Mouse (Mus musculus): Measurements from ENCODE around the gene Stk40.

Gene Stk40

DNA sequence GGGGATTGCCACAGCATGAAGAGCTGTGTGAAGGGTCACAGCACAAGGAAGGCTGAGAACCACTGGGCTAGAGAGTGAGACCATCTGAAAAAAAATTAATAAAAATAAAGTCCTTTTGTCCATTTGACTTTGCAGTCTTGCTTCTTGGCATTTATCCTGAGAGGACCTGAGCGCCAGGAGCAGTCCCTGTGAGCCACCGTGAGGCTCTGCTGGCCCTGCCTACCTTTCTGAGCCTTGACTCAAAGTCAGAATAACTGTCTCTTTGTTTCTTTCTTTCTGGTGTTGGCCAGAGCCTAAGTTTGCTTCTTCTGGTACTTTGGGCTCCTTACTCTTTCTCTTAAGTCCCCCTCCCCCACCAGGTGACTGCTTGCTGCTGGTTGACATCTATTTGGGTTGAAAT is 16.7 kb downstream of the Stk40 start:
- no peak for ATAC-seq (ENCODE audit: low TSS enrichment)

DNA sequence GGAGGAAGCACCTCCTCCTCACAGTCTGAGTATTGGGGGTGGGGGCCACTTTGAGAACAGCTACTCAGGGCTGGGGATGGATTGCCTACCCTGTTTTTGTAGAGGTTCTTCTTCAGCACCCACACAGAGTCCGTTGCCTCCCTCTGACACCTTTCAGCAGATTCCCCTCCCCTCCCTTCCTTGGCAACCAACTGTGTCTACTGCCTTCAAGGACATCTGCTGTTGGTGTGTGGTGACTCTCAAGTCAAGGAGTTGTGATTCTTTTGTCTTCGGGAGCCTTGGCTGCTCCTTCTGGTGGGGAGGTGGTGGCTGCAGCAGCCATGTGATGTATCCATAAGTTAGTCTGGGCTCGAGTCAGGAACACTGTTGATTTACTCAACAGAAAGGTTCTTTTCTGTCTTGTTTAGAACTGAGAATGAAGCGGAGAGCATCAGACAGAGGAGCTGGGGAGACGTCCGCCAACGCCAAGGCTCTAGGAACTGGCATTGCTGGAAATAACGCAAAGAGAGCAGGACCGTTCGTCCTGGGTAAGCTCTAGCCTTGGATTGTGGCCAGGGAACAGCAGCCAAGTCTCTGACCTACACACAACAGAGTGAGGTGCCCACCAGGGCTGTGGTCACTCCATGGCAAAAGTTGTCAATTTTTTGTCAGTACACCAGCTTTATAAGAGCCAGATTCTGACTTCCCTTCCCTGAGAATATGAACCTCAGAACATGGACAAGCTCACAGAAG is 19.7 kb downstream of the Stk40 start:
- ATAC-seq (ENCODE audit: low TSS enrichment), result peak; percentile 60

DNA sequence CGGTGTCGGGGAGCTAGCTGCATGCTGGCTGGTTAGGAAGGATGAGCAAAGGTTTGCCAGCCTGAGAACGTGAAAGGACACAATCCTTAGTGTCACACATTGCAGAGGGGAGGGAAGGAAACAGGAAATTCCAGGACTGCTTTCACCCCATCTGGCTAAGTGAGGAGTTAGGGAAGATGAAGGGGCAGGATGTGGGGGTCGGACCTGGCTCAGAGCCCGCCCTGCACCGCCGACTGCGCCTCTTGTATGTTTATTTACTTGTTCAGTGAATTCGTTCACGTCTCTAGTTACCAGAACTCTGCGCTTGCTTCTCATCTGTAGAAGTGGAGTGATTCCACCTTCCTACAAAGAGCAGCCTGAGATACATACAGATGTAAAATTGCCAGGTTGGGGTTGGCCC is 26.7 kb downstream of the Stk40 start:
- ATAC-seq (ENCODE audit: low TSS enrichment), result no peak

DNA sequence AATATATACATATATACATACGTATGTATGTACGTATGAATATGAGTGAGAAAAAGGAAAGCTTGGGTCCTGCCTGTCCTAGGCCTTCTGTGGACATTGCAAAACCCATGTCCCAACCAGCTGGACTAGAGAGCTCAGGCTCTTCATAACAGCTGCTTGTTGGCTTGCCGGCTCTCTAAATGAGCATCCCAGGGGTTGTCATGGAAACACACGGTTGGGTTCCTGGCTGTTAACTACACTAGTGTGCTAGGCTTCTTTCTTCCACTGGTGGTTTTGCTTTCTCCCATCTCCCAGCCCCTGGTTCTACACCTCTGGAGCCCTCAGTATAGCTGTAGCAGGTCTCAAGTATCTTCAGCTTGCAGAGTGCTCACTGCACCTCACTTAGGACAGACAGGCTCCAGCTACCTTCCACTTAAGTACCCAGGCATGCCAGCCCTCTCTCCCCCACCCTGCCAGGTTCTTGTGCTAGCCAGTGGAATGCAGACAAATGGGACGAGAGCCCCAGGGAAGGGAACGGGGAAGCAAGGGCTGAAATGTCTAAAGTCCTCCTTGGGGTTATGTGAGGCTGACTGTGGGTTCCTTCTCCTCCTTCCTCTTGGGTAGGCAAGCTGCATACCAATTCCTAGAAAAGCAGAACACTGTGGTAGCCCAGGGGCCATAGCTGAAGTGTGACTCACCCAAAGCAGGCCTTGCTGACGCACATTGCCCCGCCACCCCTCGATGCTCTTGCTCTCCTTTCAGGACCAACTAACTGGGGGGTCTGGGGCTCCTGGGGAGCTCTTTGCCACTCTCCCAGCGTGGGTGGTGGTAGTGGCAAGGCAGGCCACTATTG is 27.7 kb downstream of the Stk40 start:
- ATAC-seq (ENCODE audit: low TSS enrichment), result peak; percentile 72

DNA sequence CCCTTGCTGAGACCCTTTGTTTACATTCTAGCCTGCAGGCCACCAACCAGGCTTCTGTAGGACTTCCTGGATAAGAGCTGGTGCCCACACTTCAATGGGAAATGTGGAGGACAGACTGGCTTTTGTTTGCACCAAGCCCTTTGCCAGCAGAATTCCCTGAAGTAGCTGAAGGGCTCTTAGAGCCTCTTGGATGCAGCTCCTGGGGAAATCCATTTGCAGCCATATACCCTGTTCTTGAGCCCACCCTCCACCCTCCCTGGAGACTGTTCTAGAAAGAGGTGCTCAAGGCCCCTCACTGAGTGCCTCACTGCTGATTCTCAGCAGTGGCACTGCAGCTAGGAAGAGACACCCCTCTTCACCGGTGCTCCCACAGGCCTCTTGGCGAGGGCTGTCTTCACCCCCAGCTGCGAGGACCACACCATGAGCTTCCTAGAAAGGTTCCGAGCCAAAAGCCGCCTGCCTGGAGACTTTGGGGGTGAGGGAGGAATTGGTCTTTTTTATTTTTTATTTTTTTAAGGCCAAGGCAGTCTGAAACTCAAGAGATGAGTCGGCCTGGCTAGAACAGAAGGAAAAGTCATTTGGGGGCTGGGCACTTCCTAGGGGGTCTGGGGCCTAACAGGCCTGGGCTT is 29.0 kb downstream of the Stk40 start:
- no peak for ATAC-seq (ENCODE audit: low TSS enrichment)

DNA sequence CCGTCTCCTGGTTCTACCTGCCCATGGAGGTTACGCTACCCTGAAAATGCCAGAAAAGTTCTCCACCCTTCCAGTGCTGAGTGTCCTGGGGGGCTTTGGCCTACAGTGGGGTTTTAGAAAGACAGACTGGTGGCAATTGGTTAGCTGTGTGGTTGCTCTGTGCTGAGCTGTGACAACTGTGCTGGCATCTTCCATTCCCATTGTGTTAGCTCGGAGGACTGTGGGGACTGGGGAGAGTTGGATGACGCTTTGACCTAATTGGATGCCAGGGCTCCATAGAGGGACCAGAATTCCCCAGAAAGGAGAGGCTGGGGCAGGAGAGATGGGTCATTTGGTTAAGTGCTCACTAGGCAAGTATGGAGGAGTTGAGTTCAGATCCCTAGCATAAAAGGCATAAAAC is 30.5 kb downstream of the Stk40 start:
- ATAC-seq (ENCODE audit: low TSS enrichment), result no peak

DNA sequence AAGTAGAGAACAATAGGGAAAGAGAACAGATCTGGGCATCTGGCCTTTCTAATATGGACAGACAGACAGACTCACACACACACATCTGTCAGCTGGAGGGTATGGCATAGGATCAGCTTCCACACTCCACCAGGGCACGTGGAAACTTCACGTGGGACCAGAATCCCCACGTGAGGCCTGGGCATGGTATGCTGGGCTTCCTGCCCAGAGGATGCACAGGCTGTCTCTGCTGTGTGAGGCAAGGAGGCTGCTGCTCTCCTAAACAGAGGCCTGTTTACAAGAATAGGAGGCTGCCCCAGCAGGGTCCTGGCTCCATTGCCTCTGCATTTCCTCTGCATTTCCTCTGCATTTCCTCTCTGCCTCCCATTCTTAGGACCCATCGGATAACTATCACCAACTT is 30.9 kb downstream of the Stk40 start:
- no peak for ATAC-seq (ENCODE audit: low TSS enrichment)

DNA sequence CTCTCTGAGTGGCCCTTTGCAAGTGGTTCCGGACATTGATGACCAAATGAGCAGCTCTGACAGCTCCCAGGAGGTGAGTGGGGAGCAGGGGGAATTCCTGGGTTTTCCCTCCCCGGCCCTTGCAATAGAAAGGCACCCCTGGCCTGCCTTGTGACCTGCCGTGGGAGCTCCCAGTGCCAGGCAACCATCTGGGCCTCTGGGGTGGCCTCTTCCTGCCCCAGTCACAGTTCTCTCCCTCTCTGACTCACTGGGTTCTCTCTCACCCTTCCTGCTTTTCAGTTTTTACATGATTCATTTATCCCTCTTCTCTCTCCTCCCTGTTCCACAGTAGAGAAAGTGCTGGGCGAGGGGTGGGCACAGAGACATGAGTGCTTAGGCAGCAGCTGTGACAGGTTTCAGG is 34.0 kb downstream of the Stk40 start:
- no peak for ATAC-seq (ENCODE audit: low TSS enrichment)

DNA sequence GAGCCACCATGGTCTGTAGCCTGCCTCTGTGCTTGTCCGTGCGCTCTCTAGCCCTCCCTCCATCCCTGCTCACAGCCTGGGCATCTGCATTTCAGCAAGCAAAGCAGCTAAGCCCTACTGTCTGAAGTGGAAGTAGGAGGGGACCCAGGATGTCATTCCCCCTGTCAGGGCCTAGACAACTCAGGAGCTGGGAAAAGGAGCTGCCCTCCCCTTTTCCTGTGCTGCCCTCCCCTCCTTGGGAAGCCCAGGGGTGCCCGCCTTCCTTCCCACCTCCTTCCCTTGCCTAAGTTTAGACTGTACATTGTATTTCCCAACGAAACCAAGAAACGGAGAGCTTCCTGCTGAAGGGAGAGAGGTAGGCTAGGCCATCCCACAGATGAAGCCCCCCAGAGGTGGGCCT is 37.3 kb downstream of the Stk40 start:
- no peak for ATAC-seq (ENCODE audit: low TSS enrichment)

DNA sequence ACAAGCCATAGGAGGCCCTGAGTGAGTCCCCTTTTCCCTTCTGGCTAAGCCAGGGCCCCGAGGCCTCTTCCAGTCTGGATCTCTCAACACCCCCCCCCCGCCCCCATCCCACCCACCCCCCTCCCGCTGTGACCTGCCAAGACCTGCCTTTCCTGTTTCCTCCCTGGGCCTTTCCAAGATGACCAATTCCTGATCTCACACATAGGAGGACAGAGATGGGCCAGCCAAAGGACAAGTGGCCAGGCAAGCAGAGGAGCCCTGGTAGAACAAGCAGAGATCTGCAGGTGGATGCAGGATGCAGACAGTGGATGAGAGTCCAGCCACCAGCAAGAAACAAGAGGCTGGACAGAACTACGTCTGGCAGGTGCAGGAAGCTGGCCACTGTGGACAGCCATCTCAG is 41.6 kb downstream of the Stk40 start:
- ATAC-seq (ENCODE audit: low TSS enrichment), result no peak

DNA sequence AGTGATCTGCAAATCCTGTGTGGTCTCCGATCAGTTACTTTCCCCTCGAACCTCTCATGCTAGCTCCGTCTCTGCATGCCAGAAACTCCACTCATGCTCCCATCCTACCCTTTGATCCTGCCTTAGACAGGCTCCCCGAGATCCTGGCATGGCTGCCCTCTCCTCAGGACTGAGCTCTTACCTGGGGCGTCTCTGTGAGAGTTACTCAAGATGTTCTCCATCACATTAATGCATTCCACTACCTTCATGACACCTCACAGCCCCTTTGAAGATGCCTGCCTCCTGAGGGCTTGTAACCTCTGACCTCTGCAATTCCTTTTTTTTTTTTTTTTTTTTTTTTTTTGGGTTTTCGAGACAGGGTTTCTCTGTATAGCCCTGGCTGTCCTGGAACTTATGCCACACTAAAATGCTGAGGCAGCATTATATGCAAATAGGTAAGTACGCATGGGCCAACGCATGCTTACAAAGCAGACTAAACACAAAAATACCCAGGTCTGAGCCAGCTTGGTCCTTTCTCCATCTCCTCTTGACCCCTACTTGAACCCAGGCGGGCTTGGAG is 43.3 kb downstream of the Stk40 start:
- no peak for ATAC-seq (ENCODE audit: low TSS enrichment)

DNA sequence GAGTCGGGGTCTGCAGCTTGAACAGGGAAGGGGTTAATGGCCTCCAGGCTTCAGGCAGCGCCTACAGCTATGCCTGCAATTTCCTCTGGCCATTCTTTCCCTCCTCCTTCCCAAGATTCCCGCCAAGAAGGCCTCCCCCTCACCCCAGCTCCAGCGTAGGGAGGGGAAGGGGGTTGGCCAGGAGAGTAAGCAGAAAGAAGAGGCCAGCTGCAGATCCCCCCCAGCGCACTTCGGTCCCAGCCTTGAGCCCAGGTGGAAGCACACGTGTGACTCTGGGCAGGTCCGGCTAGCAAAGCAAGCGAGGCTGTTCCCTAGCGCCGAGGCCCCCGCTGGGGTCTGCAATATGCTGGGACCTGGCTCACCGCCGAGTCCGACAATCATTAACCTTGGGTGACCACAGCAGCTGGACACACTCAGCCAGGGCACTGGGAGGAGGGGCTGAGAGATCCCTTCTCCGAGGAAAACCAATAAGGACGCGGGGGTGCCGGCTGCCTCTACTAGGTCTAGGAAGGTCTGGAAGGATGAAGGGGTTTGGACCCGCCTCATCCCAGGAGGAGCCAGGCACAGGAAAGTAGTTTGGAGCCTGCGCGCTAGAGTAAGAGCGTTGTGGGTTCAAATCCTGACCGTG is 43.9 kb downstream of the Stk40 start, which contains the start of gene Eva1b:
Gene Eva1b, plus strand, starts transcription at position 212 of the 628 bp plus-strand sequence.
- ATAC-seq (ENCODE audit: low TSS enrichment), result no peak

DNA sequence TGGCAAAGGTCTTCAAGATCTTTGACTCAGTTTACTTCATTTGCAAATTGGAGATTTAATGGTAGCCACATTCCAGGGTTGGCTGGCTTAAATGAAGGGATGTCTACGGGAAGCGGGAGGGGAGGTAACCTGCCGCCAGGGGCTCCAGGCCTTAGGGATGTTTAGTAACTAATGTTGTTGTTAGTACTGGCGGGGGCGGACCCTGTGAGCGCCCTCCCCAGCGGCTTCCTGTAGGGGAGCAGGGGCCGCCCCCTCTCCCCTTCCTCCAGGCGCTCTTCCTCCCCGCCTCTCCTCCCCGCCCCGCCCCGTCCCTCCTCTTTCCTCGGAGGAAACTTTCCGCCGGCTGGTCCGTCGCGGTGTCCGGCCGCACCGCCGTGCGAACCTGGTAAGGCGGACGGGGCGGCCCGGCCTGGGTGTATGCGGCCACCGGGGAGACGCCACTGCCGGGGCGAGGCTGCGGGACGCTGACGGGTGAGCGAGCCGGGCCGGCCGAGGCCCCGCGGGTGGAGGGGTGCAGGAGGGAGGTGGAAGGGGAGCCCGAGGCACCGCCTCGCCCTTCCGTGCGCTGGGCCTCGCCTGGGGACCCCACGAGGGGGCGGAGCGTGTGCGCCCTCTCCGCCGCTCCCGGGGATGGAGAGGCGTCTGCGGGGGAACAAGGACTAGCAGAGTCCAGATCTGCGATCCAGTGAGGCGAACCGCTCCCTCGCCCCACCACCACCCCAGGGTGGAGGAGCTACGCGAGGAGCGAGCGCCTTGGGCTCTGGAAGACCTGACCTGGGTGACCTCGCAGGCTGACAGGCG is 44.6 kb downstream of the Stk40 start:
- ATAC-seq (ENCODE audit: low TSS enrichment), result no peak

DNA sequence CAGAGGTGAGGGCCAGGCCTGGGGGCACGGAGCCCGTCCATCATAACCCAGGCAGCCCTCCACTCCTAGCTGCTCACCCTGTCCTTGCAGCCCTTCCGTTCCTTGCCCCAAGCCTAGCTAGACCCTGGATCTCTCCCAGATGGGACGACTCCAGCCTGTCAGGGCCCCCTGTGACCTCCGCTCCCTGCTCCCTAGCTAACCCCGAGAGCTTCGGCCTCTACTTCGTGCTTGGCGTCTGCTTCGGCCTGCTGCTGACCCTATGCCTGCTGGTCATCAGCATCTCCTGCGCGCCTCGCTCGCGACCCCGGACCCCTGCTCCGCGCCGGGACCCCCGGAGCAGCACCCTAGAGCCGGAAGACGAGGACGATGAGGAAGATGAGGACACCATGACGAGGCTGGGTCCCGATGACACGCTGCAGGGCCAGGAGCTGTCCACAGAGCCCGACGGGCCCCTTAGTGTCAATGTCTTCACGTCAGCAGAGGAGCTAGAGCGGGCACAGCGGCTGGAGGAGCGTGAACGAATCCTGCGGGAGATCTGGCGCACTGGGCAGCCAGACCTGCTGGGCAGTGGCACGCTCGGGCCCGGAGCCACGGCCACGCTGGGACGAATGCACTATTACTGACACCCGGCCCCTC is 45.4 kb downstream of the Stk40 start:
- ATAC-seq (ENCODE audit: low TSS enrichment), result no peak

DNA sequence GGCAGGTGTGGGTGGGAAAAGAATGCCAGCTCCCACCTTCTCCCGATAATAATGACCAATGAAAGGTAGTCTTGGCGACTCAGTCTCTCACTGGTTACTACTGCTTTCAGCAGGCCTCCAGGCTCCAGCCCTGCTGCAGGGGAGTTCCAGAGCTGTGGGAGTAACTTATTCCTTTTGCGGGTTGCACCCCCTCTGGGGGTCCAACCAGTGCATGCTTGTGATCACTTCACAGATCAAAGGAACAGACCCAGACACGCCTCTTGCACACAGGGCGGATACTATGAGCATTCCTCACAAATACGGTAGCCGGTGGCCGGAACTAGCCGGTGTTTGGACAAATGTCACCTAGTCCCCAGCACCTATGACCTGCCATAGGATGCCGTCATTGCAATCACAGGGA is 46.0 kb downstream of the Stk40 start:
- no peak for ATAC-seq (ENCODE audit: low TSS enrichment)

DNA sequence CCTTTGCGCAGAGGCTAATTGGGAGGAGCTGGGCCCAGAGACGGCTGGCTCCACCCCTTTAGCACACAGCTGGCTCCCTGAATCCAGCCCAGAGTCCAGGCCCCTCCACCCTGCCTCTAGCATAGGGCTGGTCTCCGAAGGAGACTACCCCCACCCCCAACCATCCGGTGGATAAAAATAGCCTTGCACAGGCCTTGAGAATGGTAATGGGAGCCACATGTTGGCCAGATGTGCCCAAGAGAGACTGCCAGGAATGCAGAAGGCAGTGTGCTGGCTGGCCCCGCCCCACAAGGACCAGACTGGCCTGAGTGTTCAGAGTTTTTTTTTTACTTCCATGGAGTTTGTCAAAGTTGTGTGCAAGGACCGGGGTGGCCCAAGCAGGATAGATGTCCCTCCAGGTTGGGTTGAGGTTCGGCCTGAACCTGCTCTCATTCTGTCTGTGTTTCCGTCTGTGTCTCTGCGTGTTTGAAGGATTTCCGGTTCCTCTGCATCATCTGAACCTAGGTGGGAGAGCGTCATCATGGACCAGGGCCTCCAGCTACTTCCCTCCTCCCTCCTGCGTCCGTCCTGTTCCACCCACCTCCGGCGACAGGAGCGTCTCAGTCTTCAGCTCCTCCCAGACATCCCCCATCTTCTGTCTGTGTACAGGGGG is 46.7 kb downstream of the Stk40 start:
- no peak for ATAC-seq (ENCODE audit: low TSS enrichment)

DNA sequence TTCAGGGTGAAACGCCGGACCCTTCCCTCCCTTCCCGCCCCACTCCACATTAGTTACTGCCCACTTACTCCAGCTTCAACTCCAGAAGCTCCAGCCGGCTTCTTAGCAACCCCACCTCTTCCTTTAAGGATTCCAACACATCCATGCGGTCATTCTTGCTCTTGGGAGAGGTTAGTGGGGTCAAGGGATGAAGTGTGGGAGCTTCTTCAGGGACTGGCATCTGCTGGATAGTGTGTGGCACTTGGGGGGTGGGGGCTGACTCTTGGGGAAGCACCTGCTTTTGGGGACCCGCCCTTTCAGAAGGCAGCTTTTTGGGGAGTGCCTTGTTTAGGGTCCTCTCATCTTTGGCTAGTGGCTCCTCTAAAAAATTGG is 47.2 kb downstream of the Stk40 start:
- ATAC-seq (ENCODE audit: low TSS enrichment), result no peak

DNA sequence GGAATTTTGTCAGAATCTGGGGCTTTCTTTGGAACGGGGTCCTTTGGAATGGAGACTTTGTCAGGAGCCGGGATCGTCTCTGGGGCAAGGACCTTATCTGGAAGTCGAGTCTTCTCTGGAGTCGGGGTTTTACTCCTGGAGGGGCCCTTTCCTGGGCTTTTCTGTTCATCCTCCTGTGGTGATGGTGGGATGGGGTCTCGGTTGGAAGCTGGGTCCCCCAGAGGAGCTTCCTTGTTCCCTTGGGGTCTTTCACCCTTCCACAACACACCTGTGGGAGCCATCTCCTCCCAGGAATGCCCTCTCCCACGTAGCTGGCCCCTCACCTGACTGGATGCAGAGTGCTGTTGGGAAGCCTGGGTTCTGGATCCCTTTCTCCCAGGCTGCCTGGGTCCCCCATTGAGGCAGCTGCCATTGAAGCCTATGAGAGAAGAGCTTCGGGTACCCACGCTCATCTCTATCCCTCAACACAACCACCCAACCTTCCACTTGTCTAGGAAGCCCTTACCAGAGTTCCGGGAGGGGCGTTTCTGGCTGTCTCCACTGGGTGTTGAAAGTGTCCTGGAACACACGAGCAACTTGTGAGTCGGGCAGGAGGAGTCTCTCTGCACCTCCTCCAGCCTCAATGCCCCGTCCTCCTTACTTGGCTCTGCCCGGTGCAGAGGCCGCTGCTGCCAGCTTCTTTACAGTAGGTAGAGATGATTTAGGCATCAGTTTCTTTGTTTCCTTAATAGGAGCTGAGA is 48.1 kb downstream of the Stk40 start:
- no peak for ATAC-seq (ENCODE audit: low TSS enrichment)

DNA sequence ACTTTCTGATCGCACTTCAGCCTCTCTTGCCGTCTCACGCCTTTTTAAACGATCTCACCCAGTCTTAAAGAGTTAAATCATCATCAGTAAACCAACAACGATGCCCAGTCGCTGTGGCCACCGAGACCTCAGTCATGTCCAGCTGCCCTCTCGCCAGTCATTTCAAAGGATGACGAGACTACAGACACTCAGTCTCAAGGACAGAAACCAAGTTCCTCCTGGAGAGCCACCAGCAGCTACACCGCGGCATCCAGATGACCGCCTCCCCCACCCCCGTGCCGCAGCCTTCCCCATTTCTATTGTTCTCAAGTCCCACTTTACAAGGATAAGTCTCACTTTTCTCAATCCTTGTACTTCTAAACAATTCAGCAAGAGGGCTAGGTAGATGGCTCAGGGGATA is 49.1 kb downstream of the Stk40 start:
- ATAC-seq (ENCODE audit: low TSS enrichment), result no peak

DNA sequence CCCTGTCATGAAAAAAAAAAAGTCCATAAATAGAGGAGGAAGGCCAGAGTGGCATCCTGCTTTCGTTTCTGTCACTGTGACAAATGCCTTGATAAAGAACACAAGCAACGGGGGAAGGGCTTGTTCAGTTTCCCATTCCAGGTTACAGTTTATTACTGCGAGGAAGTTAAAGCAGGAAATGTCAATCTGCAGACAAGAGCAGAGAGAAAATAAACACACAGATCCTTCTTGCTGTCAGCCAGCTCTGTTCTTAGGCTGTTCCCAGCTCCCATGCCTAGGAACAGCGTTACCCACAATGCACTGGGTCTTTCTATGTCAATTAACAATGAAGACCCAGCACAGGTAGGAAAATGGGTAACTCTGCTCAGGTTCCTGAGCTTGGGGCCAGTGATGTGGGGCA is 51.4 kb downstream of the Stk40 start:
- no peak for ATAC-seq (ENCODE audit: low TSS enrichment)

All from frontal cortex, adult (tissue).